Mouse (Mus musculus) right cerebral cortex, postnatal 25 days (tissue): ENCODE data around the gene Khdrbs2.
A peak's percentile ranks its signal among the peaks of the same experiment; 100 is the strongest.

Source experiments
- DNase-seq: peaks from one replicate; pipeline ENCODE4 v3.0.0; 2022

Gene Khdrbs2

GRCm38 (mm10) chr1:32172506-32173239, at the start of gene Khdrbs2:
Gene Khdrbs2 (plus strand): TSS chr1:32172714.
- peak; percentile 94 for DNase-seq

DNA sequence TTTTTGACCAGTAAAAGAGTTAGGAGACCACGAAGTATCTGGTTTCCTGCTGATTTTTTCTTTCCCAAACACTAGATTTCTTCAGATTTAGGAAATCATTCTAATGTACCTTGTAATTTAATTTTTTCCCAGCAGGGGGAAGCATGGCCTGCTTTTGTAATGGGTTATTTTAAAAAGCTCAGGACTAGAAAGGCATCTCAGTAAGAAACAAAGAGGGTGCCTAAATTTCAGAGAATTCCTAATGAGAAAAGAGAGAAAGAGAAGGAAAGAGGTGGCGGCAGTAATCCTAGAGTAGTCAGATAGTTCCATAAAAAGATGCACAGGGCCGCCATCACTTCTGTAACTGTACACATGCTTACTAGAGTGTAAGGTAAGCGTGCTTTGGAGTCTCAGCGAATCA, 2.1 kb downstream of the Khdrbs2 start:
- DNase-seq, result peak; percentile 12

DNA sequence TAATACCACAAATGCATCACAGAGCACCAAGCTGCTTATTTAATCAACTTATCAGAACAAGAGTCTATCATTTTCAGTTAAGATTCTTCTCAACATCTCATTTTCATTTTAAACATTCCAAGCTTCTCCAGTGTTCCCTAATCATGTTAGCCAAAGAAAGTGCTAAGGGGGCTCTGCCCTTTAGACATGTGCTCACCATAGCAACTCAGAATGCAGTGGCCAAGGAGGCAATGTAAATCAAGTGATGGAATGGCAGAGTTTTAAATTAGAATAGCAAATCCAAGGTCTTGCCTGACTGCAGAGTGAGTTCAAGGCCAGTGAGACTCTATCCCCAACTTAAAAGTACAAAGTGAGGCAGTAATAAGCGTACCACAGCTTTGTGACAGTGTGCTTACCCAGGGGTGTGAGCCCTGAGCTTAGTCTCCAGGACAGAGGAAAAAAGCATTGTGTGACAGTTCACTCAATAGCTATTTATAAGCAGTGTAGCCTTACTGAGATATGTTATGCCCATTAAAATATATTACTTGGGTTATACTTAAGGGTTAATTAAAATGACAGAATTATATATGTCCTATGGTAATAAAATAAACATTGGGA, 27.2 kb downstream of the Khdrbs2 start:
- DNase-seq, result no peak

GRCm38 (mm10) chr1:32248443-32248842, 75.9 kb downstream of the Khdrbs2 start:
- DNase-seq, result no peak

DNA sequence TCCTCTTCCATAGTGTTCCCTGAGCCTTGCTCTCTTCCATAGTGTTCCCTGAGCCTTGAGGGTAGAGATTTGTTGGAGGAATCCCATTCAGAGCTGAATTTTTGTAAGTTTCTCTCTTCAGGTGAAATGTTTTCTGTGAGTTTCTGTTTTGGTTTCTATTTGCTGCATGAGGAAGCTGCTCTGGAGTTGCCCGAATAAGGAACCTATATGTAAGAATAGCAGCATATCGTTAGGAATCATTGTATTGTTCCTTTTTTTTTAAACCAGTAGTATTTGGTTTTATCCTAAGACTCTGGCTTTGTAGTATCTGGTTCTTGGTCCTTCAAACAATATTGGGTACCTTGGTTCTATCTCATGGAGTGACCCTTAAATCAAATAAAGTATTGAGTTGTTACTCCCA, 77.1 kb downstream of the Khdrbs2 start:
- no peak for DNase-seq

DNA sequence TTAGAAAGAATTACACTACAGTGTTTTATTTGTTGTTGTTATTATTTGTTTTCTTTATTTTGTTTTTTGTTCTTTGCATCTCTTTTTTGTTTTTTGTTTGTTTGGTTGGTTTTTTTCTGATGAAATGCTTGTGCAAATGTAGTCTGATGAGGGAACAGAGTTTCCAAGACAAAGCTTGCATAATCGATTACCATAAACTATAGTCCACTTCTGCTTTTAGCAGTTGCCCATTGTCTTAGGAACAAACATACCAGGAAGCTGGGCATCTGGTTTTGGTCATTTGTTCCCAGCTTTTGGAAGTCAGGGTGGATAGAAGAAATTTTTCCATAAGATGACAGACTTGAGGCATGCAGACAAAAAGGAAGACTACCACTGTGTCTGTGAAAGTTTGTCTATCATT, 77.8 kb downstream of the Khdrbs2 start:
- no peak for DNase-seq

DNA sequence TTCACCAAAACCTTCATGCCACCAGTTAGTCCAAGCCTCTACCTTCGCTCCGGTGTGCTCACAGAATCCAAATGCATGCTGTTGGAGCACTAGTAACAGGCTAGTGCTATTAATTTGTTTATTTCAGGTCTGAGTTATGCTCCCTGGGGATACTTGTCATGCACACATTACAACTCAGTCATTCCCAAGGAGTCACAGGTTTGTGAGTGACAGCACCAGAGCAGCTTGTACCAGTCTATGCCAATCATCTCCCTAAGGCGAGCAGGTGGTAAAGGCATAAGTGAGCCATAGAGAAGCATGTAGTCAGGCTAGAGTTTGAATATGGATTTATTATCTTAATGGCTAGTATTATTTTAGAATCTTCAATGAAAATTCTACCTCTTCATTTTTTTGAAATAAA, 86.4 kb downstream of the Khdrbs2 start:
- no peak for DNase-seq

DNA sequence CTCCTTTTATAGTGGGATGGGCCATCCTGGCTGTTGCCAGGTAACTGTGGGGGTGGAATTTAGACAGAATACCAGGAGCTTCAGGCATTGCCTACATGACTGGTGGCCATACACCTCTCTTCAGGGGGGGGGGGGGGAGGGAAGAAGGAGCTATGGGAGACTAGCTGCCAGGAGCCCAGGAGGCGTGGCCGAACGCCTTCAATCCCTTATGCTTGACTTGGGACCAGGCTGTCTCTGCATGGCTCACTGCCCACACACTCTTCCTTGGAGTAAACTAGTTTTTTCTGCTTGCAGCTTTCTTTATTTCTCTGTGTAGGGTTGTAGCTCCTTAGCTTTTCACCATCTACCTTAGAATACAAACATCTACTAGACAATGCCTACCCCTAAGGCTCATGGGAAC, 98.0 kb downstream of the Khdrbs2 start:
- DNase-seq, result no peak

DNA sequence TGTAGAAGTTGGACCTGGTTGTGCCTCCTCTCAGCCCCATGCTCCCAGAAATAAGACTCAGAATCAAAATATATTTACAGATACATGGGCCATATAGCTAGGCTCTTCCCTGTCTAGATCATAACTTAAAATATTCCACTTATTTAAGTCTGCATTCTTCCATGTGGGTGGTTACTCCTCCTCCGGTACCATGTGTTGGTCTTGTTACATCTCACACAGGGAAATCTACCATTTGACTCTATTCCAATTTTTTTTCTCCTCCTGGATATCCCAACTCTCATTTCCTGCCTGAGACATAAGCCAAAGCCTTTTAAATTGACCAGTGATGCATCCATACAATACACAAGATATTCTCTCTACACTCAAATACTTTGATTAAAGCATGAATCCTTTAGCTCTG, 122.2 kb downstream of the Khdrbs2 start:
- no peak for DNase-seq

DNA sequence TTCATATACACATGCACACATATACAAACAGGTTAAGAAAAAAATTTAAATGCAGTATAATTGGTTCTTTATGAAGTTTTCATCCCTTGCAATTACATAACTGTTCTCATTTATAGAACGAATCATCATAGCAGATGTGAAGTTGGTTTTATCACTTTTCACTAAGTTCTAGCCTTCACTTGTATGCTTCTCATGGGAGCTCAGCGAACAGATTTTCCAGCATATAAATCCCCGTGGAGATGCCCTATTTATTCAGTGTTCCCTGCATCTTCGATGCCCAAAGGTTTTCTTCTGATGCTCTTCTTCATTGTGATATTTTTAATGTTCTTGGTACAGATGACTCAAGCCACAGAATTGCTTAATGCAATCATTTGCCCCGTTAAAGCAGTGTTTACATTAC, 128.9 kb downstream of the Khdrbs2 start:
- DNase-seq, result no peak

GRCm38 (mm10) chr1:32309074-32309473, 136.6 kb downstream of the Khdrbs2 start:
- no peak for DNase-seq

GRCm38 (mm10) chr1:32309637-32310036, 137.1 kb downstream of the Khdrbs2 start:
- no peak for DNase-seq

GRCm38 (mm10) chr1:32339108-32339507, 166.6 kb downstream of the Khdrbs2 start:
- no peak for DNase-seq

GRCm38 (mm10) chr1:32347538-32347937, 175.0 kb downstream of the Khdrbs2 start:
- DNase-seq, result no peak

- no peak for DNase-seq
These were observed 179.6 kb downstream of the Khdrbs2 start for GRCm38 (mm10) chr1:32352076-32352475.

DNA sequence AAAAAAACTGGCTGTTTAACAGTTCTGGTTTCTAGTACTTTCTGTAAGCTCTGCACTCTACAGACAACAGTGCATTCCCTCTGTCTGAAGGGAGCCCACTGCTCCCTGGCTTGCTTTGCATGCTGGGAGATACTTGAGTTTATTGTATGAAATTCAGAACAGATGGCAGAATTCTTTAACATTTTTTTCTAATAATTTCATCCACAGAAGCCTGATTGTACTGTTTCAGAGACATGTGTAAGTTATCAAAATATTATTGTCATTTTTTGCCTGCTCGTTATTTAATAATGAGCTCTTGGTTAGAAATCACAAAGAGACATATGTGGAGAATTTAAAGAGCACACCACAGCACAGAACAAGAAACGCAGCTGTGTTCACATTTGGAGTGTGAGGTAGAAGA, 191.0 kb downstream of the Khdrbs2 start:
- no peak for DNase-seq

DNA sequence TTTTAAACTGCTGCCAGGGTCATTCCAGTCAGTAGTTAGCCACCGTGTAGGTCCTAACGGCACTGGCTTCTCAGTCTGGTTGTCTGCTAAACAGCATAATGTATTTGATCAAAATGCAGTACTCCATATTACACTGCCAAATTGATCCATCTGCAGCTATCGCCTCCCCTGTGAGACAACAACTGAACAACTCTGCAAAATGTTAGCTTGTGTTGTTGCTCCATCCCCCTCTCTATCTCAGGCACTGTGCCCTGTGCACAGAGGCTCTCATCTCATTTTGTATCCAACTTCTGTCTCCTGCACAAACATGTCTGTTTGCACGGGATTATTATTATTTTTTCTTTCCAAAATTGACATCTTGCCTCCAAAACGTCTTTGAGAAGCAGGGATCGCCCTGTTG, 225.0 kb downstream of the Khdrbs2 start:
- no peak for DNase-seq

DNA sequence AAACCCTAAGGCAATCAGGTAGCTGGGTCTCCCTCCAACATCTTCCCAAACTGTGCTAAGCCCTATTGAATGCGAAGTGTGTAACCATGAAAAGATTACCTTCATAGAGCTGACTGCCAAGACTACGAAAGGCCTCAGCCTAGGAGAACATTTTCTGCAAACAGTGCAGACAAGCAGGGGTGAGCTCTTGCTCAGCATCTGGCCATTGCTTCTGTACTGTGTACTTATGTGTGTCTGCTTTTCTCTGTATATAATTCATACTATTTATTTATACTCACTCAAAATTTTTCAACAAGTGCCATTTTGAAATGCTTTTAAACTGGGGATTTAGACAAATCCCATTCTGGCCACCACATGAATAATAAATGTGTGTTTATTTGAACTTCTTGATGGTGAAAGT, 235.1 kb downstream of the Khdrbs2 start:
- no peak for DNase-seq

DNA sequence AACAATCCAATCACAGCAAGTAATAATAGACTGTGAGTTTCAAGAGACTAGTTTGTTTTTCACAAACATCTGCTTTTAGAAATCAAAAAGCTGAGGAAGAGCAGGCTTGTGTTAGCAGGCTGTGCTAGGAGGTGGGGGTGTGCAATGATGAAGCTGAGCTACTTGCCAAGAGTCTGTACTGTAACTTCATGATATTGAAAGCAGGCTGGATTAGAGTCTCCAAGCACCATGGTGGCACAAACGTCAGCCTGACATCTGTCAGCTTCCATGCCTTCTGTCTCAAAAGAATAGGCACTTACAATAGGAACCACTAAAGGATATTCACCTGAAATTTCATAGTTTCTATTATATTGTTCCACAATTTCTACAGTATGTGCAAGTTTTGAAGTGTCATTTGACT, 255.9 kb downstream of the Khdrbs2 start:
- DNase-seq, result no peak

DNA sequence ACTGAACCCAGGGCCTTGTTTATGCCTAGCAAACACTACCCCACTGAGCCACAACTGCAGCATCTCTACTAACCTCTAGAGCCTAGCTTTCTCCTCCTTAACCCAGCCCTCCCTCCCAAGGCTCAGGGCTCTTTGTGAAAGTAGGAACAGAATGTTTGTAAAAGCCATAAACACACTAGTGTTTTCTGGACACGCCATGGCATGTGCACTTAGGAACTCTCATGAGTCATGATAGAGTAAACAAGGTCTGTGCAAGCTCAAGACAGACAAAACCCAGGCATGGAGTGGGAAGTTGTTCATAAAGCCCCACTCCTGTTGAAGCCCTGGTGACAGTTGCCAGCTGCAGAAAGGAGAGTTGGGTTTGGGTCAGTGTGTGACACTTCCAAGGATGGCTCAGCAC, 257.0 kb downstream of the Khdrbs2 start:
- no peak for DNase-seq

GRCm38 (mm10) chr1:32430516-32430915, 258.0 kb downstream of the Khdrbs2 start:
- no peak for DNase-seq

GRCm38 (mm10) chr1:32433118-32433517, 260.6 kb downstream of the Khdrbs2 start:
- DNase-seq, result no peak

DNA sequence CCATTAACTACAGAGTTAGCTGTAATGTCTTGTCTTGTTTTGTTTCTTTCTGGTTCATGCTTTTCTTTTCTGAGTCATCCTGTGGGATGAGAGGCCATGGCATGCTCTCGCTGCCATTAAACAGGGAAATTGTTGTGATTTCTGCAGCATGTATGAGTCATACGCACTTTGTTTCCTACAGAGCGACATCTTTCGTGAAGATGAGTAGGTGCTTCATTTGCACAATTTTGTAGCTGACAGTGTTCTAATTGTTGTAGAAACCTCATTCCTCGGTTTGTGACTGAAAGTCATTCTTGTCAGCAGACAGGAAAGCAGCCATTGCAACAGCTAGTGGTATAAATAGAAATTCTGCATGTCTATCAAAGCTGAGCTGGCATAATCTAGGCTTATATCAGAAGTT, 271.4 kb downstream of the Khdrbs2 start:
- DNase-seq, result no peak

DNA sequence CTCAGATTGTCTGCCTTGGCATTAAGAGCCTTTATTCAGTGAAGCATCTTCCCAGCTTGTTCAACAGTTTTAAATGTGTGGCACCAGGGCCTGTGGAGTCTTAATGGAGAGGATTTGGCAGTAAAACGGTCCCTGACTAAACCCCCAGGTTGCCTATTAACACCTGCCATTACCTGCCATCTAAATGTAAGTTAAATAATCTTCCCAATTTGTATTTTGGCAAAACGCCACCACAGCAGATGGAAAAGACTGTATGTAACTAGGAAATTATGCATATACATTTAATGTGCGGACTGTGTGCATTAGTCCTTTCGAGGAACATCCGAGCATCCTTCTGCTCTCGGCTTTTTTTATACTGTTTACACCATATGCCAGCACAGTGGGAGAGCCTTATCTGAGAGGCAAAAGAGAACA, 290.6 kb downstream of the Khdrbs2 start:
- DNase-seq, result peak; percentile 42

DNA sequence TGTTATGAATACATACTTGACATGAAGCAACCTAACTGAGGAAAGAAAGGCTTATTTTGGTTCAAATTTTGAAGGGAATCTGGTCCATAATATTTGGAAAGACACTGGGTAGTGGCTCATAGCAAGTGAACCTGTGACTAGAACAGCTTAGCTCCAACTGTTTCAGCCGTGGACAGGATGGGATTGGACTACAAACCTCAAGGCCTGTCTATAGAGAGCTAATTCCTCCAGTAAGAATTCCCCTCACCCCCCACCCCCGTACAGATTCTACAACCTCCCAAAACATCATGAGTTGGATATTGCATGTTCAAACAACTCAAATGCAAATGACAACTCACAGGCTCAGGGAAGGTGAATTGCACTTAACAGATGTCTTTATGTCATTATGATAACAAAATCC, 298.5 kb downstream of the Khdrbs2 start:
- no peak for DNase-seq
